Mouse (Mus musculus) 416B (cell line): ENCODE results near the gene Txlng.

Source experiments
- DNase-seq: peaks from one replicate; pipeline ENCODE4 v3.0.0; 2011; ENCODE audit warnings: low read depth

Gene Txlng

DNA sequence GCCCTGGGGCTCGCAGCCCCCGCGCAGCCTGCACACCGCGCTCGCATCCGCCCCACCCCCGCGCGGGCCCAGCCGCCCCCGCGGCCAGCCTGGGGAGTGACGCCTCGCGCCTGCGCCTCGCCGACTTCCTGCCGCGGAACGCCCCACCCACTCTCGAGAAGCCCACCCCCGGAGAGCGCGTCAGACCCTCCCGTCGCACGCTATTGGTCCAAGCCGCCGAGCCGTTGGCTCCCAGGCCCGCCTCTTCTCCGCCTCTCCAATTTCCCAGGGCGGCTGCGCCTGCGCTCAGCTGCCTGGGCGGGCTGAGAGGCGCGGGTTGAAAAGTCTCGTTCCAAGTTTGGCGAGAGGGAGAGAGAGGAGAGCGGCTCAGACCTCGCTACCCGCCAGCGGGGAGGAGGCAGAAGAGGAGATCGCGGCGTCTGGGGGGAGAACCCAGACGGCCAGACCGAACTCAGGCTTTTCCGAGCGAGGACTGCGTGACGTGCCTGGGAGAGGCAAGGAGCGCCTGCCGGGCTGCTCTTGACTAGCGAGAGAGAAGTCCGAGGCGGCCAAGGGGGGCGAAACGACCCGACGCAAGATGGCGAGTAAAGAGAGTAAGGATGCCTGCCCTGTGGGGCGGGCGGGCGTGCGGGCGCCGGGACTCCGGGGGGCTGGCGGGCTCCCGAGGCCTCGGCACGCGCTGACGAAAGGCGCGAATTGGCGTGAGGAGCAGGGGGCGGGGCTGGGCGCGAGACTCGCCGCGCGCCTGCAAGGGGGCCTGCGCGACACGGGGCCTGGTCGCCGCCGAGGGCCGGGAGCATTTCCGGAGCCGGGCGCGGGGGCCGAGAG is 68.9 kb downstream of the Txlng start, which contains the start of gene Rbbp7:
Gene Rbbp7 (plus strand): TSS at position 288 of the 828 bp plus-strand sequence.
- DNase-seq = peak; percentile 92

DNA sequence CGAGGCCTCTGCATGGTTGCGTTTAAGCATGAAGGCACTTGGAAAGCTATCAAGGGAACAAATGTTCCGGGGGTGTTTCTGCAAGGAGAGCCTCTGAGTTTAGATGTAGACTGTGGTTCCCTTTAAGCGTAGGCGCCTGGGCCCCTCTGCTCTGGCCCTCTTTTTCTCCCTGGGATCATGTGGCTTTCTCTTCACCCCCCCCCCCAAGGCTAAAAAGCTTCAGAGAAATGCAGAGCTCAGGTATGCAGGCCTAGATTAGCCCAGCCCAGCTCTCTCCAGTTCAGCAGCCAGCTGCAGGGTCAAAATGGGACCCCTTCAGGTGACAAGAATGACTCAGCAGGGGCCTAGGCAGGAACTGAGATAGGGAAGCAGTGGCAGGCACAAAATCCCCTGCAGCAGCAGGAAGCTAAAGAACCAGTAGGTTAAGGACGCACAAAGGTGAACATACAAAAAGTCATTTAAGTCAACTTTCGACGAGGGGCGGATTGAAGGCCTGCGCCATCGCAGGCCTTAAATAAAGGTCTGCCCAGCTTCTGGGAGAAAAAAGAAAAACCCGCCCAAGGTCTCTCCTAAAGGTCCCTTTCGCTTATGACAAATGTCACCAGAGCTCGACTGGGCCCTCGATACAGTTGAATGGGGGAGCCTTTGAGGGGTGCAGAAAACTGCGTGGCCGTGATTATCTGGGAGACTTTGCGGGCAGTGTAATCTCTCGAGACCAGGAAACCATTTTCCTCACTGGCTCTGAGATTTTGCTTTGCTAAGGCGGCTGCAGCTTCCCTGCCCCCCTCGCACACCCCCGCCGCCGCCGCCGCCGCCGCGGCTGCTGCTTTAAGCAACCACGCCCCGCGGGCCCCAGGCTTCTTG is 69.8 kb downstream of the Txlng start:
- no peak for DNase-seq

DNA sequence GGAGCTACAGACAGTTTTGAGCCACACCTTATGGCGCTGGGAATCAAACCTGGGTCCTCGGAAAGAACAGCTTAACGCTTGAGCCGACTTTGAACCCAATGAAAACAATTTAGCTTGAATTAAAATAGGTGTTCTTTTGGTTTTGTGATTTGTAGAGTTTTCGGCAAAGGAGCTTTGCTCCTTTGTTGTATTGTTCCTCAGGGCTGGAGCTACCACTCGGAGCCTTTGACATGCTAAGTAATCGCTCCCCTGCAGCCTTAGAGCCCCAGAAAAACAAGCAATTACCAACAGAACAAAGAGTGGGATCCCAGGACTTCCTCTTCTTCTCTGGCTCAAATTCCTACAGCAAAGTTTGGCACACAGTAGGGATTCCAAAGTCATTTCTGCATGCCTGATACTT is 73.2 kb downstream of the Txlng start:
- DNase-seq = no peak

DNA sequence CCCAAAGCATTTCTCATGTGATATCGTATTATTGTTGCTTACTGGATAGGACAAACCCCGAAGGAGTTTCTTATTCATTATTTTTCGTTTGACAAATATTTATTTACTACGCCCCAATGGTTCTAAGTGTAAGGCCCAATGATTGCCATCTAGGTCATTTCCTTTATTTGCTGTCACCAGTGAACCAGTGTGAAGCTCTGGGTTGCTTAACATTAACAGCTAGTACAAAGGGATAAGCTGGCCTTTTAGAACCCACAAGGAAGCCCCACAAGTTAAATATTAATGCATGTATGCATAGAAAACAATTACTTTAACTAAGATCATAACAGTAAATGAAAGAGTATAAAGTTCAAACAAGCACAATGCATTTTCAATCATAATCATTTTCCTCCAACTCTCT is 74.9 kb downstream of the Txlng start:
- no peak for DNase-seq

DNA sequence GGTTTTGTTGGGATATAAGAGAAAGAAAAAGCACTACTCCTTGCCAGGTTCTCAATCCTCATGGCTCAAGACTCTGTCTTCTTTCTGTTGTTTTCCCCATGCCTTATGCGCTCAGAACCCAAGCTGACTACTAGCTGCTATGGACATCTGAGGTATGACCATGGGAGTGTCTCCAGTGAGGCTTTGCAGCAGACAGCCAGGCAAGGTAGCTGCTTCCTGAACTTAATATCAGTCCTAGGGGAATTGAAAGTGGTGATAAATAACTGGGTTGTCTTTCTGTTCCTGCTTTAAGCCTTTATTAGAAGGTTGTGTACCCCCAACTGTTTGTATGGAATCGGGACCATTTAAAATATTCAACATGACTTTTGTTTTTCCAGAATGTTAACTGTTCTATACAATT is 76.8 kb downstream of the Txlng start:
- no peak for DNase-seq

DNA sequence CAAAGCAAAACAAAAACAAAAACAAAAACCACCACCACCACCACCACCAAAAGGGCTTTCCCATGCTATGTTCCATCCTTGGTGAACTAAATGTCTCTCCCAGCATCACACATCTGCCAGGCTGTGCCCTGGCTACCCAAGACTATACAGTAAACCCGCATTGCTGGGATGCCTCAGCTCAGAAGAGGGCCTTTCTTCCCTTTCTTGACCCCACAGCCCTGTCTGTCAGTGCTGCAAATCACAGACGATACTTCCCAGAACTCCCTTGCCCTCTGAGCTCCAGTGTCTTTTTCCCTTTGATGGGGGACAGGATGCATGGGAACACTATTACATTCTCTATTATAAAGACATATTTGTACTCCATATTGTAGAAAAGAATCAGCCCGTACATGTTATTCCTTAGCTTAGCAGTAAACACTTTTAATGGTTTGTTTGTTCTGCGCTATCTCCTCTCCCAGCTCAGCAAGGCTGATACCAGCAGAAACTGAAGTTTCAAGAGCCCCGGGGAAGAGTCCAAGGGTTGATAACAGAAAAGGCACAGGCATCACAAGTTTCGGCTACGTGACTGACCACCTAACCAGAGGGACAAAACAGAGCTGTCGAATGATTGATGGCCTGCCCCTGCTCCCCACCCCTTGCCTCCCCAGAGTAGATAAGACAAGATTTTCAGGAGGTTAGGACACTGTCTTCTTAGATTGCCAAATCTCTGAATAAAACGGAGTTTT is 80.4 kb downstream of the Txlng start:
- no peak for DNase-seq

DNA sequence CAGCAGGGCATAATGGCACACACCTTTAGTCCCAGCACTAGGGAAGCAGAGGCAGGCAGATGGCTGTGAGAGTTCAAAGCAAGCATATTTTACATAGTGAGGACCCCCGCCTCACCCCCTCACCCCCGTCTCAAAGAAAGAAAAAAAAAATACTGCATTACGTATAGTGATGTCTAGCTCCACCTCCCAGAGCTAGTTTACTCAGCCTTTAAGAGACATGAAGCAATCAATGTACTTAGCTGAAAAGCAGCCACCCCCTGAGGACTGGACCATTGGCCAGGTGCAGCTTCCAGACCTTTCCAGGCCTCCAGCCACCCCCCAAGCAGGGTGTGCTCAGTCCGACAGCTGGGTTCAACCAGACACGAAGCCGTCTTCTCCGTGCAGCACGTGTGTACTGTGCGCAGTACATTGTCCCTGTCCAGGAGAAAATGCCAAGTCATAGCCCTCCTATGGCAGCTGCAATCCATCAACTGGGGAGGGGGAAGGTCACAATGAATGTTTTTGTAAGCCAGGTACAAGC is 93.1 kb downstream of the Txlng start:
- no peak for DNase-seq

DNA sequence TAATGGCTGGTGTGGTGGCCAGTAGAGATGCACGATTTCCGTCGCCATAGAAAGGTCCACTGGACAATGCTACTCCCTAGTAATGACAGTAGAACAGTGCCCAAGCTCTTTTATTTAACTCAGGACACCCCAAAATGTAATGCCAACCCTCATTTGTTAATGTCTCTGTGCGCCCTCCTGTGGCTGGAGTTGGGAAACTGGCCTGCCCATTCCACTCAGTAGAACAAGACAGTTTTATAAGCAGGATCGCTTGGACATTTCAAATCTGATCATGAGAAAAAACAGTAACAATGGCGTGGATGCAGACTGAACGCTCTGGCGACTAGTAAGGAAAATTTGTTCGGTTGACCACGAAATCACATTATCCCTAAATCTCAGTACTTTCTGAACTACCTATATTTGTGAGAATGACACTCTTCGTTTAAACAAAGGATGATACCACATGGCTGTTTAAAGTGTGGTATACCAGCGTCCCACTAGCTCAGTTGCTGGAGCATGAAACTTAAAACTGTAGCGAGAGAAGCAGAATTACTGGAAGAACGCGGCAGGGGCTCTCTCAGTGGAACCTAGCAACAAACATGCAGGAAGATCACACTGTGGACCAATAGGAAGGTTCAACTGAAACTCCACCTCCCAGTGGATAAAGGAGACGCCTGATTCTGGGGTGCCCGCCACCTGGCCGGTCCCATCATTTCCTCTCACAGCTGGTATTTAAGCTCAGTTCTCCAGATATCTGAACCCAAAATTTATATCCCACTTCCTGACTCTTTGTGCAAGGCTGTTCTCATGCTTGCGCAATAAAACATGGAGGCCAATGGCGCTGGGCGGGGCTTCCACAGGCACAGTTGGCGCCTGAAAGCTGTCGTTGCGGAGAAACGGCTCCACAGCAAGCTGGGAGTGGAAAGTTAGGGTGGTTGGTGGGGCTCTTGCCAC is 94.0 kb downstream of the Txlng start:
- peak; percentile 25 for DNase-seq

DNA sequence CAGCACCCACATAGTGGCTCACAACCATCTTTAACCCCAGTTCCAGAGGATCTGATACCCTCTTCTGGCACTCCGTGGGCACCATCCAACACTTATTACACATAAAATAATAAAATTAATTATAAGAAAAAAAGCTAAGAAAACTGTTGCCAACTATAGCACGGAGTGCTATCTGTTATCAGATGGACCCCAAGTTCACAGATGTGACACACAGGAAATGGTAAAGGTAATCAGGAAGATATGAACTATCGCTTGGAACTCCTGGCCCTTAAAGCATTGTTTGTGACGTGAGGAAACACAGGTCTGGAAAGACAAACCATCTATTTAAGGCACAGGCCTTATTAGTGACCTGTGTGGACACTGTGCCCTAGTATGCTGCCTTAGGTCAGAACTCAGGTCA is 99.2 kb downstream of the Txlng start:
- DNase-seq = no peak
